Mouse (Mus musculus): ENCODE results near the gene Bmpr1b. TPM values are rescaled to one million over a fixed set of nuclear protein-coding genes. Genes with fewer than 3 reads are reported as not detected.

Gene Bmpr1b
- polyA plus RNA-seq (2017; shearing (Covaris generic)): not detected

DNA sequence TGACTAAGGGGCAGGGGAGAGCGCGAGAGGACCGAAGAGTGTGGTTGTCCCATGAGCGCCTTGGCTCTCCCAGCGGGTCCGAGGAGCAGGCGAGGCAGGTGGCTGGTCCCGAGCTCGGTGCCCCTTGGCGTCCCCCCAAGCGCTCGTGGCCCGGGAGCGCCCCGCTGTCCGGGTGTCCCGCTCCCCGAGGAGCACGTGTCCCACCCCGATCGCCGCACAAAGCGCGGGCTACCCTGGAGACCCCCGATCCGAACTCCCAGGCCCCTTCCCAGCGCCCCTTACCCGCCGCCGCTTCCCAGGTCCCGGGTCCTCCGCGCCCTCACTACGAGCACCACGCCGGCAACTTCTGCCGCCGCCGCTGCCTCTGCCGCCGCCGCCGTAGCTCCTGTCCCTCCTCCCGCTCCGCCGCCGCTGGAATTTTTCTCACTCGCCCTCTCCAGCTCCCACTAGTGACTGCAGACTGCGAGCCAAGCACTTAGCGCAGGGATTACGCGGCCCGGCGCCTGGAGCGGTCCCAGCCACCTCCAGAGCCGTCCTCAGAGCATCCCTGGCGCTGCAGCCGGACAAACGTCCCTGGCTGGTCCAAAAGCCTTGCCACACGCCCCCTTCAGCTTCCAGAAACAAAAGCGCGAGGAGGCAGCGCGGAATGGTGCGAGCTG, at the start of gene Bmpr1b:
Gene Bmpr1b, minus strand, starts transcription at position 563 of the 659 bp plus-strand sequence.

Other genes with a start within 250 kb of the Bmpr1b start
- 43.0 TPM for gene Pdlim5, start 226.3 kb upstream of the Bmpr1b start, polyA plus RNA-seq (2017; shearing (Covaris generic))